Mouse (Mus musculus) neural tube, postnatal 0 days (tissue): Measurements from ENCODE around the gene Bcl2a1b. TPM values are rescaled to one million over a fixed set of nuclear protein-coding genes. Genes with fewer than 3 reads are reported as not detected.

Experiments used
- polyA plus RNA-seq: library from polyadenylated mRNA; unstranded; fragments of >200 nt; fragmentation: Nextera tagmentation; extraction: Ambion mirVana; gene quantifications from 2 replicates; pipeline ENCODE4 v1.2.1, GENCODE M21; 2015

Gene Bcl2a1b
- 3.0 and 4.2 TPM in 2 replicates for polyA plus RNA-seq

DNA sequence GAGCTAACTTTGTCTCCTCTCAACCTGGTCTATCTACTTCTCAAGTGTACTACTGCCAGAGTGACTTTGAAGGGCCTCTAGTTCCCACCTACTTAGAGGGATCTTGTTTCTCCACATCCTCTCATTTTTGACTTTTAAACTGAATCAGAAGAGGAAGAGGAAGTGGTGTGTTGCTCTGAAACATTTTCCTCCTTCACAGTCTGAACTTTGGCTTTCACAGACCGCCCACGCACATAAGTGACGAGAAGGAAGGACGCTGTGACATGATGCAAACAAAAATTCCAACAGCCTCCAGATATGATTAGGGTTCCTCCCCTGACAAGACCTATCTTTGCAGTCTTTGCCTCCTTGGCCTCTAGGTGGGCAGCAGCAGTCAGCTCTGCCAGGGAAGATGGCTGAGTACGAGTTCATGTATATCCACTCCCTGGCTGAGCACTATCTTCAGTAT lies at the start of gene Bcl2a1b, which contains the start of gene Gm29094:
Gene Bcl2a1b, plus strand, starts transcription at position 241 of the 448 bp plus-strand sequence.
Gene Gm29094, plus strand, starts transcription at position 411 of the 448 bp plus-strand sequence.

GRCm38 (mm10) chr9:89210353-89211064 lies 11.5 kb downstream of the Bcl2a1b start, which contains the start of gene Mthfs:
Gene Mthfs, plus strand, starts transcription at chr9:89210676.

Other genes with a start within 250 kb of the Bcl2a1b start
- gene Bcl2a1a, start 242.3 kb upstream of the Bcl2a1b start, polyA plus RNA-seq, result 0.50 TPM in 1 of 2 replicates, not detected in the other
- gene Trim43b, start 106.4 kb upstream of the Bcl2a1b start, polyA plus RNA-seq, result not detected in 2 replicates
- 1.3 and 1.5 TPM in 2 replicates for gene Gm29094, start 170 bp downstream of the Bcl2a1b start, polyA plus RNA-seq
- gene Mthfs, start 11.5 kb downstream of the Bcl2a1b start, polyA plus RNA-seq, result 28.2 and 32.7 TPM in 2 replicates